Mouse (Mus musculus) left cerebral cortex, adult 9 months (tissue): Measurements from ENCODE around the gene Pip5k1a.
"Not testable (repeated sequence)": the region's sequence is repeated elsewhere in the genome, so short reads cannot be mapped to it uniquely, and the experiment has no call there.

ENCODE experiments used
- DNase-seq, 2 experiments: peaks; one replicate each; pipeline ENCODE4 v3.0.0; 2022; ENCODE audit warnings: low spot score in 2 of 2

Gene Pip5k1a

GRCm38 (mm10) chr3:95042166-95042837, 64.4 kb downstream of the Pip5k1a start, which contains the start of gene Psmd4:
TSS of gene Psmd4 (minus strand) at chr3:95042614.
- DNase-seq = peak; percentile 95 to 99

DNA sequence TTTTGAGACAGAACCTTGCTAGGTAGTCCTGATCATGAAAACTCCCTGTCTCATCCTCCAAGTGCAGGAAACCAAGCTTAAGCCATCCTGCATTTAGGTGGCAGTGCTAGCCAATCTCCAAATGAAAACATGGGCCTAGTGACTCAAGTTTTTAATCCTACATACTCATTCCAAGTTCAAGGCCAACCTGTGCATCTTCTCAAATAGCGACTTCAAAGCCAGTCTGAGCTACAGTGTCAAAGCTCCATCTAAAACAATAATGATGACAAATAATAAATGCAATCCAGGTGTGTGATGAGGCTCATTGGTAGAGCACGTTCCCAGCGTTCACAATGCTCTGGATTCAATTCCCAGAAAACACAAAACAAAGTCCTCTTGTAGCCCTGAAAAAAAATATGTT, 65.1 kb downstream of the Pip5k1a start:
- DNase-seq = no peak

DNA sequence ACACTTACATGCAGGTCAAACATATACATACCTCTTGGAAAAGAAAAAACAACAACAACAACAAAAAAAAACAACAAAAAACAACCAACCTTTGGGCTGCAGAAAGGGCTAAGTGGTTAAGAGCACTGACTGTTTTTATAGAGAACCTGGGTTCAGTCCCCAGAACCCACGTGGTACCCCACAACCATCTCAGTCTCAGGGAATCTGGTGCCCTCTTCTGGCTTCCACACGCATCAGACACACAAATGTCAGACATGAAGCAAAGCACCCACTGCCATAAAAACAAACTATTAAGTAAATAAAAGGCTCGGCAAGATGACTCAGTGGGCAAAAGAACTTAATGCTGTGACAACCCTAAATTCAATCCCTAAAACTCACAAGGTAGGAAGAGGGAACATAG, 76.8 kb downstream of the Pip5k1a start:
- DNase-seq = no peak

DNA sequence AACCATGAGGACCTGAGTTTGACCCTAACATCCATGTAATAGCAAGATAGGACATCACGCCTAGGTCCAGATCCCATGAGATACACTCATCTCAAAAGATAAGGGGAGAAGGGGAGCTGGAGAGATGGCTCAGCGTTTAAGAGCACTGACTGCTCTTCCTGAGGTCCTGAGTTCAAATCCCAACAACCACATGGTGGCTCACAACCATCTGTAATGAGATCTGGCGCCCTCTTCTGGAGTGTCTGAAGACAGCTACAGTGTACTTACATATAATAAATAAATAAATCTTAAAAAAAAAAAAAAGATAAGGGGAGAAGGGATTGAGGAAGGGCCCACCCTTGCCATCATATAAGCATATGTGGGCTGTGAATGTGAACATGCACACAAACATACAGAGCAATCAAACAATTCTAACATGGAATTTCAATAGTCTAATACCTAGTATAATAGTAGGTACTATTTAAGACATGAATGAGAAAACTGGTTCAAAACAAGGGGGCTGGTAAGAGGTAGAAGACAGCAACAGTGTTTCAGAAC, 77.4 kb downstream of the Pip5k1a start:
- not testable (repeated sequence) for DNase-seq

DNA sequence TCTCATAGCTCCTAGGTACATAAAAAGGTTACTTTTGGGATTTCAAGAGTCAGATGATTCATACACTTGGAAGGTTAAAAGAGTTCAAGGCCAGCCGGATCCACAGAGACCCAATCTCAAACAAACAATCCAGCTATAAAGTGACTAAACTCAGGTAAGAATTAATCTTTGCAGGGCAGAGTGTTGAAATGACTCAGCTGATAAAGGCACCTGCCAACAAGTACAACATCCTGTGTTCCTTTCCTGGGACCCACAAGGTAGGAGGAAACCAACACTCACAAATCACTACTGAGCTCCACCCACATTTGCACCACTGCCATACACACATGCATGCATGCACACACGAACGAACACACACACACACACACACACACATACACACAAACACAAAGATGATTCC, 78.1 kb downstream of the Pip5k1a start:
- no peak for DNase-seq

GRCm38 (mm10) chr3:95027701-95028100, 79.0 kb downstream of the Pip5k1a start:
- DNase-seq = peak in 1 of 2 experiments; percentile 75

GRCm38 (mm10) chr3:95027057-95027645, 79.6 kb downstream of the Pip5k1a start:
- peak in 1 of 2 experiments; percentile 30 for DNase-seq

DNA sequence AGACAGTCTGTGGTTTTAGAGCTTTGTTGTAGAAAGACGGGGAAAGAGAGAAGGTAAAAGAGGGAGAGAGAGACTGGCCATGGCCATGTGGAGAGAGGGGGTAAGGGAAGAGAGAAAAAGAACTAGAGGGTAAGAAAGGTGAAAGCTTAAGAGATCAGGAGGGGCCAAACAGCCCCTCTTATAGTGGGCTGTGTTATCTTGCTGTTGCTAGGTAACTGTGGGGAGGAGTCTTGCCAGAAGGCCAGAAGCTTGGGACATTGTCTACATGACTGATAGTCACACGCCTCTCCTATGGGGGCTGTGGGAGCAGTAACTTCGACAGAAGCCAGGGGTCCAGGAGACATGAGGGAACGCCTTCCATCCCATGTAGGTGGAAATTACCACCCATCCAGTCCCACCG, 81.5 kb downstream of the Pip5k1a start:
- DNase-seq = no peak

GRCm38 (mm10) chr3:95024551-95024950, 82.2 kb downstream of the Pip5k1a start:
- DNase-seq = peak in 1 of 2 experiments; percentile 67

- DNase-seq = not testable (repeated sequence)
Observed at GRCm38 (mm10) chr3:95020956-95021355, 85.8 kb downstream of the Pip5k1a start.

DNA sequence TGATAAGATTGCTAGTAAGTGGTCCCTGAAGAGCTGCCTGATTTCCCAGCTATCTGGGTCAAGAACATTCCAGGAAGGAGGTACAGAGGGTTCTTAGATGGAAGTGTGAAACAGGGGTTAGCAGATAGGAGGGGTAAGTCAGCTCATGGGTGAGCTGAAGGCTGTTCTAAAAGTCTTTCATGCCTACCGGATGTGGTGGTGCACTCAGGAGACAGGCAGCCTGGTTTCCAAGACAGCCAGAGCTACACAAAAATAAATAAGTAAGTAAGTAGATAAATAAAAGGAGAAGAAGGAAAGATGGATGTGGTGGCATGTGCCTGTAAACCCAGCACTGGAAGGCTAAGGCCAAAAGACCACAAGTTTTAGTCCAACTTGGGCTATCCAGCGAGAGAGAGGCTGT, 88.0 kb downstream of the Pip5k1a start:
- DNase-seq = no peak

- no peak for DNase-seq
Observed at GRCm38 (mm10) chr3:95016532-95017056, 90.1 kb downstream of the Pip5k1a start.

GRCm38 (mm10) chr3:95015891-95016531, 90.7 kb downstream of the Pip5k1a start:
- peak; percentile 95 for DNase-seq

GRCm38 (mm10) chr3:95015337-95015872, 91.3 kb downstream of the Pip5k1a start, which contains the start of gene Zfp687:
TSS of gene Zfp687 (minus strand) at chr3:95015448.
- DNase-seq = peak; percentile 99 to 100

GRCm38 (mm10) chr3:95014428-95015151, 92.1 kb downstream of the Pip5k1a start:
- DNase-seq = peak in 1 of 2 experiments; percentile 32

- no peak for DNase-seq
Observed at GRCm38 (mm10) chr3:95013699-95014427, 92.9 kb downstream of the Pip5k1a start.

DNA sequence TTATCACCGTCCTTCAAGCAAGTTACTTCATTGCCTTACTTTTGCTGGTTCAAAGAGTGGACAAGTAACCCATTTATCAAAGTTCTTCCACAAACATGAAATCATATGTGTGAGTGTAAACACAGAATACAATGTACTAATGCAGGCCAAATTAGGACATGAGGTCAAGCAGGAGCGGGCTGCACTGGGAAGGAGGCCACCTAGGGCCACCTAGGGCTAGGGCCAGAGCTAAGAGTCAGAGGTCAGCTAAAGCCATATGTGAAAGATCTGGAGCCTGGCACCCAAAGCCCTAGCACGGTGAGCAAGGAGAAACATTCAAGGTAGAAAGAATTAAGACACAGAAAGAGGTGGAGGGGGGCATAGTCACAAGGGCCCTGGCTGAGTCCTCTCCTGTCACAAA, 93.7 kb downstream of the Pip5k1a start:
- DNase-seq = no peak

DNA sequence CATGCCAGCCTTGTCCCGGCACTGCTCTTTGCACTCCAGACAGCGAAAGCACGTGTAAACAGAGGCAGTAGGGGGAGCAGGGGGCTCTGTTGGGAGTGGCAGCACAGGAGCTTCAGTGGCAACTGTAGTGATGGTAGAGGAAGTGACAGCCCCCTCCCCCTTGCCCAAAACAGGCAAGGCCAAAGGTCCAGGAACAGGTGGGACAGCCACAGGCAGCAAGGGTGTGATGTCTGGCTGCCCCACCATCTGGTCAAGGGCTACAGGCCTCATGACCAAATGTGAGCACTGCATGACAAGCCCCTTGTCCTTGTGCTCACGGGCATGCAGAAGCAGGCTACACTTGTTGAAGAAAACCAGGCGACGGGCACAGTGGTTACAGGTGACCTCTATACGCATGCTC, 96.3 kb downstream of the Pip5k1a start:
- DNase-seq = no peak
